Mouse (Mus musculus) MEL (cell line): ENCODE results near the gene Erf. TPM values are rescaled to one million over a fixed set of nuclear protein-coding genes. Genes with fewer than 3 reads are reported as not detected.
A peak's percentile ranks its signal among the peaks of the same experiment; 100 is the strongest.

Experiments
- DNase-seq: peaks from one replicate; pipeline ENCODE4 v3.0.0; 2011; ENCODE audit warnings: low read depth, low spot score
- H3K27ac ChIP-seq: 2 replicates; pipeline ENCODE4 v1.5.1; 2012; ENCODE audit warnings: low read depth, mild to moderate bottlenecking, control low read depth, low read length, moderate library complexity; ENCODE audit not compliant: control insufficient read depth
- H3K27me3 ChIP-seq, 2 experiments: fragments of 150-350 bp in 1 of 2; sonication (generic) in 1 of 2; 2 replicates each; pipeline ENCODE4 v1.6.1; 2012; ENCODE audit warnings: low read length in 2 of 2, mild to moderate bottlenecking in 2 of 2, improper control_type of control experiment in 1 of 2, moderate library complexity in 1 of 2; ENCODE audit not compliant: insufficient read depth in 2 of 2, control insufficient read depth in 1 of 2
- H3K36me3 ChIP-seq, 2 experiments: 2 replicates each; pipeline ENCODE4 v1.6.1; 2012 to 2014; ENCODE audit warnings: low read length in 2 of 2, improper control_type of control experiment in 1 of 2, inconsistent platforms in 1 of 2, mild to moderate bottlenecking in 1 of 2; ENCODE audit not compliant: insufficient read depth in 2 of 2, control insufficient read depth in 1 of 2
- H3K4me1 ChIP-seq, 2 experiments: fragments of 150-350 bp in 1 of 2; sonication (generic) in 1 of 2; 2 replicates each; pipeline ENCODE4 v1.6.1; 2012; ENCODE audit warnings: low read length in 2 of 2, improper control_type of control experiment in 1 of 2, mild to moderate bottlenecking in 1 of 2; ENCODE audit not compliant: insufficient read depth in 2 of 2, control insufficient read depth in 1 of 2
- H3K4me3 ChIP-seq, 2 experiments: fragments of 150-350 bp in 1 of 2; sonication (generic) in 1 of 2; 2 replicates each; pipeline ENCODE4 v1.5.1; 2012; ENCODE audit warnings: low read depth in 2 of 2, low read length in 2 of 2, mild to moderate bottlenecking in 2 of 2, moderate library complexity in 2 of 2, control low read depth in 1 of 2, improper control_type of control experiment in 1 of 2; ENCODE audit not compliant: control insufficient read depth in 1 of 2, insufficient read depth in 1 of 2
- H3K79me2 ChIP-seq: 2 replicates; pipeline ENCODE4 v1.6.1; 2012; ENCODE audit warnings: mild to moderate bottlenecking, low read length, moderate library complexity; ENCODE audit not compliant: control insufficient read depth, poor library complexity, insufficient read depth
- H3K9ac ChIP-seq: 2 replicates; pipeline ENCODE4 v1.6.1; 2012; ENCODE audit warnings: low read depth, mild to moderate bottlenecking, control low read depth, low read length, moderate library complexity; ENCODE audit not compliant: control insufficient read depth, poor library complexity, severe bottlenecking
- H3K9me3 ChIP-seq: fragments of 150-350 bp; sonication (generic); replicated peaks from 2 replicates; pipeline ENCODE4 v1.6.1; 2012; ENCODE audit warnings: mild to moderate bottlenecking, low read length, improper control_type of control experiment, moderate library complexity; ENCODE audit not compliant: insufficient read depth
- BHLHE40 ChIP-seq: IDR thresholded peaks from 2 replicates; pipeline ENCODE4 v1.6.1; 2012; ENCODE audit warnings: low read depth, mild to moderate bottlenecking, inconsistent platforms, low read length, improper control_type of control experiment, borderline replicate concordance
- CHD1 ChIP-seq: IDR thresholded peaks from 2 replicates; pipeline ENCODE4 v1.6.1; 2012; ENCODE audit warnings: low read depth, mild to moderate bottlenecking, inconsistent platforms, low read length, improper control_type of control experiment
- CHD2 ChIP-seq: IDR thresholded peaks from 2 replicates; pipeline ENCODE4 v1.6.1; 2011; ENCODE audit warnings: low read length, improper control_type of control experiment
- E2F4 ChIP-seq: IDR thresholded peaks from 2 replicates; pipeline ENCODE4 v1.6.1; 2011; ENCODE audit warnings: low read depth, low read length, improper control_type of control experiment, borderline replicate concordance
- ELF1 ChIP-seq: IDR thresholded peaks from 2 replicates; pipeline ENCODE4 v1.6.1; 2014; ENCODE audit warnings: low read depth, mild to moderate bottlenecking, inconsistent platforms, low read length, improper control_type of control experiment, moderate library complexity
- EP300 ChIP-seq, 2 experiments: IDR thresholded peaks; 2 replicates each; pipeline ENCODE4 v1.6.1; 2011; ENCODE audit warnings: improper control_type of control experiment in 2 of 2, low read length in 2 of 2, low read depth in 1 of 2, mild to moderate bottlenecking in 1 of 2
- ETS1 ChIP-seq: IDR thresholded peaks from 2 replicates; pipeline ENCODE4 v1.6.1; 2012; ENCODE audit warnings: low read depth, mild to moderate bottlenecking, inconsistent platforms, low read length, improper control_type of control experiment, moderate library complexity
- GATA1 ChIP-seq: IDR thresholded peaks from 2 replicates; pipeline ENCODE4 v1.6.1; 2011; ENCODE audit warnings: low read depth, low read length, improper control_type of control experiment
- JUND ChIP-seq: IDR thresholded peaks from 2 replicates; pipeline ENCODE4 v1.6.1; 2011; ENCODE audit warnings: low read depth, mild to moderate bottlenecking, improper control_type of control experiment, low read length
- MAFK ChIP-seq: IDR thresholded peaks from 2 replicates; pipeline ENCODE4 v1.6.1; 2011; ENCODE audit warnings: low read depth, mild to moderate bottlenecking, low read length, improper control_type of control experiment, borderline replicate concordance
- MAX ChIP-seq: IDR thresholded peaks from 2 replicates; pipeline ENCODE4 v1.6.1; 2011; ENCODE audit warnings: low read length, improper control_type of control experiment
- MAZ ChIP-seq: IDR thresholded peaks from 2 replicates; pipeline ENCODE4 v1.6.1; 2012; ENCODE audit warnings: low read depth, mild to moderate bottlenecking, inconsistent platforms, low read length, improper control_type of control experiment
- MEF2A ChIP-seq: IDR thresholded peaks from 2 replicates; pipeline ENCODE4 v1.6.1; 2014; ENCODE audit warnings: low read depth, mild to moderate bottlenecking, inconsistent platforms, low read length, improper control_type of control experiment; ENCODE audit not compliant: poor library complexity, insufficient replicate concordance, severe bottlenecking; ENCODE audit errors: extremely low read depth
- MXI1 ChIP-seq: IDR thresholded peaks from 2 replicates; pipeline ENCODE4 v1.6.1; 2011; ENCODE audit warnings: mild to moderate bottlenecking, low read depth, low read length, improper control_type of control experiment
- MYB ChIP-seq: IDR thresholded peaks from 2 replicates; pipeline ENCODE4 v1.6.1; 2011; ENCODE audit warnings: mild to moderate bottlenecking, low read depth, low read length, improper control_type of control experiment
- MYC ChIP-seq: IDR thresholded peaks from 2 replicates; pipeline ENCODE4 v1.6.1; 2011; ENCODE audit warnings: low read depth, mild to moderate bottlenecking, low read length, improper control_type of control experiment, moderate library complexity
- NELFE ChIP-seq: IDR thresholded peaks from 2 replicates; pipeline ENCODE4 v1.6.1; 2011; ENCODE audit warnings: low read depth, low read length, improper control_type of control experiment
- NRF1 ChIP-seq: IDR thresholded peaks from 2 replicates; pipeline ENCODE4 v1.6.1; 2014; ENCODE audit warnings: low read depth, mild to moderate bottlenecking, inconsistent platforms, low read length, improper control_type of control experiment, moderate library complexity; ENCODE audit not compliant: poor library complexity, insufficient read depth, severe bottlenecking
- POLR2A ChIP-seq, 2 experiments: IDR thresholded peaks; 2 replicates each; pipeline ENCODE4 v1.6.1; 2011 to 2012; ENCODE audit warnings: low read length in 2 of 2, mild to moderate bottlenecking in 2 of 2, control low read depth in 1 of 2, improper control_type of control experiment in 1 of 2, low read depth in 1 of 2, moderate library complexity in 1 of 2; ENCODE audit not compliant: control insufficient read depth in 1 of 2, insufficient read depth in 1 of 2, poor library complexity in 1 of 2
- POLR2AphosphoS2 ChIP-seq: IDR thresholded peaks from 2 replicates; pipeline ENCODE4 v1.6.1; 2011; ENCODE audit warnings: low read length, improper control_type of control experiment
- RAD21 ChIP-seq: IDR thresholded peaks from 2 replicates; pipeline ENCODE4 v1.6.1; 2011; ENCODE audit warnings: mild to moderate bottlenecking, low read depth, low read length, improper control_type of control experiment
- RCOR1 ChIP-seq: IDR thresholded peaks from 2 replicates; pipeline ENCODE4 v1.6.1; 2012; ENCODE audit warnings: low read depth, mild to moderate bottlenecking, inconsistent platforms, low read length, improper control_type of control experiment
- SIN3A ChIP-seq: IDR thresholded peaks from 2 replicates; pipeline ENCODE4 v1.6.1; 2012; ENCODE audit warnings: low read length, improper control_type of control experiment, inconsistent platforms
- TAL1 ChIP-seq: IDR thresholded peaks from 2 replicates; pipeline ENCODE4 v1.6.1; 2012; ENCODE audit warnings: mild to moderate bottlenecking, inconsistent platforms, low read length, moderate library complexity, mixed read lengths
- TBP ChIP-seq: IDR thresholded peaks from 2 replicates; pipeline ENCODE4 v1.8.0; 2011; ENCODE audit warnings: low read depth, low read length, improper control_type of control experiment
- TCF12 ChIP-seq: IDR thresholded peaks from 2 replicates; pipeline ENCODE4 v1.6.1; 2014; ENCODE audit warnings: low read depth, mild to moderate bottlenecking, inconsistent platforms, low read length, improper control_type of control experiment, moderate library complexity
- USF1 ChIP-seq: IDR thresholded peaks from 2 replicates; pipeline ENCODE4 v1.6.1; 2014; ENCODE audit warnings: low read depth, mild to moderate bottlenecking, inconsistent platforms, low read length, improper control_type of control experiment, moderate library complexity
- USF2 ChIP-seq, 2 experiments: IDR thresholded peaks; 2 replicates each; pipeline ENCODE4 v1.6.1; 2011 to 2012; ENCODE audit warnings: improper control_type of control experiment in 2 of 2, low read length in 2 of 2, borderline replicate concordance in 1 of 2, inconsistent platforms in 1 of 2, low read depth in 1 of 2, mild to moderate bottlenecking in 1 of 2; ENCODE audit not compliant: insufficient read depth in 1 of 2
- ZC3H11A ChIP-seq: IDR thresholded peaks from 2 replicates; pipeline ENCODE4 v1.6.1; 2012; ENCODE audit warnings: low read depth, mild to moderate bottlenecking, inconsistent platforms, low read length, improper control_type of control experiment
- ZKSCAN1 ChIP-seq: IDR thresholded peaks from 2 replicates; pipeline ENCODE4 v1.6.1; 2012; ENCODE audit warnings: low read depth, mild to moderate bottlenecking, inconsistent platforms, low read length, improper control_type of control experiment, moderate library complexity
- ZMIZ1 ChIP-seq: IDR thresholded peaks from 2 replicates; pipeline ENCODE4 v1.6.1; 2012; ENCODE audit warnings: low read depth, mild to moderate bottlenecking, inconsistent platforms, low read length, improper control_type of control experiment, moderate library complexity
- ZNF384 ChIP-seq: IDR thresholded peaks from 2 replicates; pipeline ENCODE4 v1.6.1; 2012; ENCODE audit warnings: low read depth, mild to moderate bottlenecking, inconsistent platforms, low read length, improper control_type of control experiment
- polyA plus RNA-seq, 2 experiments: library from polyadenylated mRNA; stranded (reverse) in 1 of 2; unstranded in 1 of 2; fragments of >175 nt in 1 of 2; fragments of >200 nt in 1 of 2; gene quantifications; 2 replicates each; pipeline versions ENCODE4 v1.2.1 to v1.2.4; 2012; ENCODE audit warnings: low replicate concordance in 2 of 2, low read depth in 1 of 2; ENCODE audit not compliant: insufficient read length in 2 of 2, insufficient read depth in 1 of 2, missing spikeins in 1 of 2
- total RNA-seq: library from RNA; depleted of rRNA; stranded (reverse); fragments of 300-350 nt; gene quantifications from 2 replicates; pipeline ENCODE4 v1.2.3, GENCODE M21; 2012

Gene Erf
- total and polyA plus RNA-seq, 3 experiments = 24.6 to 33.2 TPM; not detected in 1

DNA sequence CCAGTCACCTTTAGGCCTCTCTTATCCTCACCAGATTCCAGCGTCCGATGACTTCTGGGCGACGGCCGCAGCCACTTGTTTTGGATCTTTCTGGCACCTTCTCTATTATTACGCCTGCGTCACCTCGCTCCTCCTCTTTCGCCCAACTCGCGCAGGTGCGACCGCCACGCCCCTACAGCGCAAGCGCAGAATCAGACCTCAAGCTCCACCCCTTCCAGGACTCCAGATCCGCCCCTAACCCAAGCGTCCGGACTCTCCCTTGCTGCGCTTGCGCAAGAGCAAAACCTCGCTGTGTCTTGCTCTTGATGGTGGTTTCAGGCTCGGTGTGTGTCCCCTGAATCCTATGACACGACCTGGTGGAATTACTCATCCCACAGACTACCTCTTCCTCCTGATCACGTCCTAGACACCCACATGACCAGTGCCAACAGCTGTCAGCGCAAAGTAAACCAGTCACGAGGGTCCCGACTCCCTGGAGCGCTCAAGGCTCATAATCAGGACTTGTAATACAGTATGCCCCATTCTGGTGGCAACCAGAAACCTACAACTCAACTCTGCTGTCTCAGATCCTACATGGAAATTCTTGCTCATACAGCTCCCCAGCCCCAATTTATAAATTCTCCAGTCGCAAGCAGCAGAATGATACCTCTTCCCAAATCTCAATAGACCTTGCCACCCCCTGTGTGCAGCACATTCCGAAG is 30.7 kb downstream of the Erf start (continued):
- TF ChIP-seq E2F4 = no peak
- TF ChIP-seq MXI1 = no peak
- peak; percentile 97 for TF ChIP-seq NRF1
- no peak for TF ChIP-seq TAL1
- TF ChIP-seq MEF2A = 0 out of 2 replicates have a peak, but pooled peaks have one; percentile 26
- TF ChIP-seq POLR2AphosphoS2 = peak; percentile 94
- TF ChIP-seq ELF1 = peak; percentile 60
- TF ChIP-seq RCOR1 = no peak
- TF ChIP-seq POLR2A (IDR thresholded peaks at IDR 0.05; ENCODE audit: control insufficient read depth in 1 of 2, insufficient read depth in 1 of 2, low read depth in 1 of 2, low read length in 2 of 2, poor library complexity in 1 of 2) = peak; percentile 65 to 94; a peak in 3 of 4 replicates
- TF ChIP-seq USF1 = no peak; the same call in none of the 2 replicates
- TF ChIP-seq SIN3A = peak; percentile 65
- peak; percentile 38; the same call in 1 of the 2 replicates for TF ChIP-seq ETS1
- TF ChIP-seq CHD1 = no peak
- TF ChIP-seq ZMIZ1 = peak; percentile 73
- TF ChIP-seq MYB = no peak
- no peak for TF ChIP-seq ZNF384
- no peak for TF ChIP-seq MYC
- TF ChIP-seq USF2 (IDR thresholded peaks at IDR 0.05; ENCODE audit: borderline replicate concordance in 1 of 2, insufficient read depth in 1 of 2, low read depth in 1 of 2, low read length in 2 of 2) = no peak
- peak; percentile 63 for TF ChIP-seq MAX
- TF ChIP-seq NELFE = peak; percentile 88
- TF ChIP-seq MAFK = no peak

DNA sequence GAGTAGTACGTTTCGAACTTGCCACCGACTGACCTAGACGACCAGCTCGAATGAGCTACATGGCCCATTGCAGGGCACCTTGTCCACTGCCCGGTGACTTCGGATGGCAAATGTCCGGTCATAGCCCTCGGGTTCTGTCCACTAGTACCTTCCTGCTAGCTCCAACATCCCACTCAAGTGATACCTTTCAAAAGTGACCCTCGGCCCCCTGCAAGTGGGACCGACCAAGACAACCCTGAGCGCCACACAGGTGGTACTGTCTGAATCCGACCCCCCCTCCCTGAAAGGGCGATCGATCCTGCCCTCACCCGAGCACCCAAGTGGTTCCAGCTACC is 31.2 kb downstream of the Erf start:
- H3K36me3 ChIP-seq = peaks cover 3 to 21% of the 10 kb centered on the region in 2 experiments; a peak in 3 of 4 replicates
- no peak for DNase-seq

More for the DNA sequence above, 31.2 kb downstream of the Erf start:
- TF ChIP-seq ZKSCAN1 (no peak), NRF1 (no peak), MEF2A (no peak), TBP (no peak), EP300 (IDR thresholded peaks at IDR 0.05; ENCODE audit: low read depth in 1 of 2, low read length in 2 of 2) (no peak), CHD2 (no peak), ZC3H11A (no peak), BHLHE40 (no peak), MAZ (no peak), ETS1 (no peak), JUND (no peak), TCF12 (no peak), RAD21 (no peak), GATA1 (no peak)
- Histone ChIP-seq H3K4me1 (peaks cover 0 to 24% of the 10 kb centered on the region in 2 experiments; a peak in 3 of 4 replicates), H3K79me2 (peaks cover 37% of the 10 kb centered on the region), H3K4me3 (peak overlapping the region; percentile 75 to 87), H3K9ac (peak overlapping the region; percentile 77), H3K27ac (peak overlapping the region; percentile 56), H3K9me3 (no peaks in the 10 kb centered on the region), H3K27me3 (no peaks in the 10 kb centered on the region)
